Mouse (Mus musculus) B cell, adult 67 days (primary cell): ENCODE measurements around the gene Cmbl. TPM values are rescaled to one million over a fixed set of nuclear protein-coding genes. Genes with fewer than 3 reads are reported as not detected.

ENCODE experiments used
- total RNA-seq, 2 experiments: library from RNA; stranded (reverse); gene quantifications; 4 replicates each; pipeline ENCODE4 v1.2.4; 2023

Cmbl gene
- total RNA-seq = not detected

DNA sequence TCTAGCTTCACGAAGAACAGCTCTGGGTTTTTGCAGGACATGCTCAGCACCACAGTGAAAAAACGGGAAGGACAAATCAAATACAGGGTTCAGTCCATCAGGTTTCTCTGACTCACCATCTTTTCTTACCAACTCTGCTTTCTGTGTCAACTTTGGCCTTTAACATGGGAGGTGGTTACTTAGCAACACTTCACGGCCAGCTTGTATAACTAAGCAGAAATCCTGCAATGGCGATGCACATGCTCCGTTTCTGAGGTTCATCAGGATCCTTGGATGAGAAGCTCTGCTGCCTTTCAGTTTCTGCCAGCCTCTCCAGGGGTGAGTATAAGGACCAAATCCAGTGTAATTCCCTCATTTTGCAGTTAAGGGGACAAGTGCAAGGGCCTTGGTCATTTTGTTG is at the start of gene Cmbl:
Gene Cmbl (plus strand): TSS at position 206 of the 400 bp plus-strand sequence.

DNA sequence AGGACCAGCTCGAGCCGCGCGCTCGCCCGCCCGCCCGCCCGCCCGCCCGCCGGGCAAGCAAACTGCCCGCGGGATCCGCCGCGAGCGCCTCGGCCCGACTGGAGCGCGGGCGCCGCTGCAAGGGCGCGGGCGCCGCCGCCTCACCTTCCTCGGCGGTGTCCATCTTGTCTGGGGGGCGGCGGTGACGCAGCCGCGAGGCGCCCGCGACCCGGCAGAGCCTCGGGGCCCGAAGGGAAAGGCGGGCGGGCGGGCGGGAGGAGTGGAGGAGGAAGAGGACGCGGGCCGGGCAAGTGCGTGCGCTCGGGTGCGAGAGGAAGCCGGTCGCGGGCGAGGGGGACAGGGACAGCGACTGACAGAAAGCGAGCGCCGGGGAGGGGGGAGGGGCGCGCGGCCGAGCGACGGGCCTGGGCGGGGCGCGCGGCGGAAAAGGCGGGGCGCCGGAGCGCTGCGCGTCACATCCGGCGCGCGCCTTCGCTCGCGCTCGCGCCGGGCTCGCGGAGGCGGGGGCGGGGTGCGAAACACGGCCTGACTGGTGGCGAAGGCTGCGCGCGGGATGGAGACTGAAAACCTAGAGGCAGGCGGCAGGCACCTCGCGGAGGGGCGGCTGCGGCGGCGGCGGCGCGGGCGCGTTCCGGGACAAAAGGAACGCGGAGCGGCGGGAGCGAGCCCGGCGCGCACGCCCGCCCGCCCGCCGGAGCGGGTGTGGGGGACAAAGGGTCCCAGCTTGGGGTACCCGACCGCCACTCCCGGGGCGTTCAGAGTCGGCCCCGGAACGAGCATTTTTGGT is 34.3 kb upstream of the Cmbl start, which contains the start of gene March6:
Gene March6 (minus strand): TSS at position 395 of the 787 bp plus-strand sequence.

DNA sequence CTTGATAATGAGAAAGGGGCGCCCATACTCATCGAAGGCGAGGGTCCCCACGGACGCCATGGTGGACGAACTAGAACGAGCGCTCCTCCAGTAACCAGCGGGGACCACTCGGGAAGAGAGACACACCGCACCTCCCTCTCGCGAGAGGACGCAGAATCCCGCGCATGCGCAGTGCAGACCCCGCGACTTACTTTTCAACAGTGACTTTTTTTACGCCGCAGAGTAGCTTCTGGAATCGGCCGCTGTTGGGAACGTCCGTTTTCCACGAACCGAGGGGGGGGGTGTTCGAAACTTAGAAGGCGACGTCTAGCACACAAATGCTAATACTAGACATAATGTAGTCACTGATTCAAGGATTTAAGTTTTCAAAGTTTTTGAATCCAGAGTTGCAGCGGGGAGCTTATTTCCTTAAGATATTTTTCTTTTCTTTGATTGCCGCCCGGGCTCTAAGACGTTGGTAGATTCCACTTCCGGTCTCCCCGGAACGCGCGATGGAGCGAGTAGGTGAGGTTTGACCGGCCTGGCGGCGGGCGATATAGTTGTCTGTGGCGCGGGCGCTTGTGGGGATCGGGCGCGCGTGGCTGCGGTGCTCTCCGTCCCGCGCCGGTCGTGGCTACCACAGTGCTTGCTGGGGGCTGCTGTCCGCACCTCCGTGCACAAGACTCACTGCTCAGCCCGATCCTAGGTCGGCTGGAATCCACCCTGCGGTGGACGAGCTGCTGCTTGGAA is 36.6 kb downstream of the Cmbl start, which contains the start of the genes Cct5 and Fam173b:
Gene Cct5 (minus strand): TSS at position 159 of the 729 bp plus-strand sequence.
Gene Fam173b (plus strand): TSS at position 207 of the 729 bp plus-strand sequence.

Other genes starting within 250 kb of the Cmbl start
- 10 to 100 TPM; 16.0 to 16.1 TPM for gene Ankrd33b, start 197.7 kb upstream of the Cmbl start, total RNA-seq
- gene Ropn1l, start 111.7 kb upstream of the Cmbl start, total RNA-seq = 1 to 10 TPM in 1 of 2 experiments, under 1 TPM in 1; 0.78 to 1.6 TPM
- 10 to 100 TPM; 59.1 to 62.0 TPM for gene March6, start 34.3 kb upstream of the Cmbl start, total RNA-seq
- 100 to 1,000 TPM; 207 to 225 TPM for gene Cct5, start 36.4 kb downstream of the Cmbl start, total RNA-seq
- 10 to 100 TPM; 13.3 to 16.0 TPM for gene Fam173b, start 36.5 kb downstream of the Cmbl start, total RNA-seq